Mouse (Mus musculus) stomach, postnatal 0 days (tissue): Measurements from ENCODE around the gene Ube2o. TPM values are rescaled to one million over a fixed set of nuclear protein-coding genes. Genes with fewer than 3 reads are reported as not detected.
"Not testable (repeated sequence)": the region's sequence is repeated elsewhere in the genome, so short reads cannot be mapped to it uniquely, and the experiment has no call there.

Source experiments
- ATAC-seq: fragments of 200-750 bp; cut with Nextera tagmentation; 2 replicates; pipeline ENCODE4 v1.8.0; 2017; ENCODE audit not compliant: low FRiP score, low TSS enrichment
- DNase-seq: peaks from one replicate; pipeline ENCODE4 v3.0.0-alpha.2; 2016; ENCODE audit warnings: low spot score
- H3K27ac ChIP-seq: fragments of 300-500 bp; sonication (generic); replicated peaks from 2 replicates; pipeline ENCODE4 v1.5.1; 2014; ENCODE audit warnings: mild to moderate bottlenecking, control low read depth
- H3K27me3 ChIP-seq: fragments of 300-500 bp; sonication (generic); 2 replicates; pipeline ENCODE4 v1.6.1; 2014; ENCODE audit warnings: low read length; ENCODE audit not compliant: control insufficient read depth, insufficient read depth
- H3K36me3 ChIP-seq: fragments of 300-500 bp; sonication (generic); 2 replicates; pipeline ENCODE4 v1.6.1; 2014; ENCODE audit warnings: low read length, mixed read lengths; ENCODE audit not compliant: control insufficient read depth, insufficient read depth
- H3K4me1 ChIP-seq: fragments of 300-500 bp; sonication (generic); replicated peaks from 2 replicates; pipeline ENCODE4 v1.6.1; 2014; ENCODE audit warnings: antibody characterized with exemption; ENCODE audit not compliant: control insufficient read depth, insufficient read depth
- H3K4me2 ChIP-seq: fragments of 300-500 bp; sonication (generic); replicated peaks from 2 replicates; pipeline ENCODE4 v1.6.1; 2014; ENCODE audit warnings: low read depth, mild to moderate bottlenecking, control low read depth, moderate library complexity
- H3K4me3 ChIP-seq: fragments of 300-500 bp; sonication (generic); 2 replicates; pipeline ENCODE4 v1.5.1; 2014; ENCODE audit warnings: low read depth, low read length, control low read depth
- H3K9ac ChIP-seq: fragments of 300-500 bp; sonication (generic); 2 replicates; pipeline ENCODE4 v1.6.1; 2014; ENCODE audit warnings: mild to moderate bottlenecking, low read length, control low read depth, mixed read lengths
- H3K9me3 ChIP-seq: fragments of 300-500 bp; sonication (generic); 2 replicates; pipeline ENCODE4 v1.6.1; 2016; ENCODE audit warnings: low read length; ENCODE audit not compliant: control insufficient read depth
- CTCF ChIP-seq: IDR thresholded peaks from 2 replicates; pipeline ENCODE4 v1.5.1; 2016; ENCODE audit warnings: antibody characterized with exemption, low read depth, mild to moderate bottlenecking, moderate library complexity
- EP300 ChIP-seq: optimal IDR thresholded peaks from 2 replicates; pipeline ENCODE3; 2016; ENCODE audit warnings: antibody characterized with exemption
- WGBS: fragments of 180-500 bp; shearing (Covaris S2); extraction: QIAGEN DNeasy Blood & Tissue Kit; methylation state at CpG from one replicate; pipeline ENCODE4 v1.1.7; 2014; 5-methylcytosine and 5-hydroxymethylcytosine counted together
- polyA plus RNA-seq: library from polyadenylated mRNA; unstranded; fragments of >200 nt; fragmentation: Nextera tagmentation; extraction: Ambion mirVana; gene quantifications from 2 replicates; pipeline ENCODE4 v1.2.1, GENCODE M21; 2015

The Ube2o gene
- polyA plus RNA-seq, 1 experiment from 2014 or later, result 4.7 TPM

DNA sequence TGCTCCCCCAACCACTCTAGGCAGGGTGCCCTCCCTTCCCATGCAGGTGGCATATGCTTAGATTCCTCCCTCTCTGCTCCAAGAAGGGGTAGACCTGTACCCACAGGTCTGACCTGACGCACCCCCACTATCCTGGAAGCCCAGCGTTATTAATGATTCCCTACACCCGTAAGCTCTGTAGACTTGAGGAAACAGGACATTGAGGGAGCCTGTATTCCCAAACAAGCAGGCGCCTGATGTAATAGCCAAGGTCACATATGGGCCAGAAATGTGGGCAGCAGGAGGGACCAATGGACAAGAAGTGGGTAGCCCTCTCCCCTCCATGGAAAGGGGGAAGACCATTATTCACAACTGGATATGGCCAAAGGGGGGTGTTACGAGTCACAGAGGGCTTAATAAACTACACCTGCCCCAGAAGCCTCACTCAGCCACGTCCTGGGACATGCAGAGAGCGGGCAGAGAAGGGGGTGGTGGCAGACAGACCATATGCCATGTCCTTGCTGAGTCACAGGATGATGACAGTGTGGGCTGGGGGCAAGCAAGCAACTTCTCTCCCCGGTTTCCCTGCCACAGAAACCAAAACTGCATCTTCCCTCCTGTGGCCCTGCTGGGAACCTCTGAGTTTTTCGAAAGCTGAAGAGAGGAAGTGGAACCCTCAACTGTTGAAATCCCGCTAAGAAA, 35.3 kb upstream of the Ube2o start:
- Histone ChIP-seq H3K4me2 (no peak overlapping the region), H3K9me3 (no peaks in the 10 kb centered on the region), H3K27me3 (no peaks in the 10 kb centered on the region), H3K27ac (peak overlapping the region; percentile 77), H3K4me3 (no peak overlapping the region), H3K4me1 (peaks cover 14% of the 10 kb centered on the region), H3K9ac (no peak overlapping the region; the same call in 1 of the 2 replicates), H3K36me3 (no peaks in the 10 kb centered on the region)
- DNase-seq (no peak), ATAC-seq (no peak)
- no peak for TF ChIP-seq CTCF
- no peak for TF ChIP-seq EP300
- WGBS, result 66% methylated on average over 10 of the region's 10 CpGs

GRCm38 (mm10) chr11:116615735-116616437, 34.6 kb upstream of the Ube2o start:
- Histone ChIP-seq H3K4me3 (no peak overlapping the region), H3K4me1 (peaks cover 9% of the 10 kb centered on the region; the same call in 1 of the 2 replicates), H3K27ac (peak overlapping the region; percentile 77), H3K9ac (peak overlapping the region; percentile 28), H3K36me3 (no peaks in the 10 kb centered on the region), H3K9me3 (no peaks in the 10 kb centered on the region), H3K27me3 (no peaks in the 10 kb centered on the region), H3K4me2 (peak overlapping the region; percentile 43)
- ATAC-seq (peak; percentile 82), DNase-seq (peak; percentile 82)
- TF ChIP-seq EP300 (no peak), CTCF (peak; percentile 55)
- 33% methylated on average over 14 of the region's 15 CpGs for WGBS

DNA sequence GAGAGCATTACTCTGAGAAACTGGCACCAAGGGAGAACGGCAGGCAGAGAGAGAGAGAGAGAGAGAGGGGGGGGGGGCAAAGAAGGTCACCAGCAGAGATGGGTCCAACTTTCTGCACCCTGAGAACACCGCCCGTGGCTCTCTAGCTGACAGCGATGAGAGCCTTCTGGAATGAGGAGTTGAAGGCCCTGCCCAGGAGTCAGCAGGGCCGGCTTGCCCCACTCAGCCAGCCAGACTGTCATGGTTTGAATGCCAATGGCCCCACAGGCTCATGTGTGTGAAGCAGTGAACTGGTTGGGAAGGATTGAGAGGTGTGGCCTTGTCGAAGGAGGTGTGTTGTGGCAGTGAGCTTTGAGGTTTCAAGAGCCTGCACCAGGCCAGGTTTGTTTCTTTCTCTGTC, 32.0 kb upstream of the Ube2o start:
- Histone ChIP-seq H3K9me3 (no peaks in the 10 kb centered on the region), H3K36me3 (0 out of 2 replicates have a peak, but pooled peaks cover 2% of the 10 kb centered on the region), H3K27me3 (no peaks in the 10 kb centered on the region), H3K27ac (no peak overlapping the region), H3K4me1 (peaks cover 3% of the 10 kb centered on the region; the same call in 1 of the 2 replicates), H3K4me2 (no peak overlapping the region), H3K9ac (no peak overlapping the region), H3K4me3 (no peak overlapping the region)
- 89% methylated on average over 6 of the region's 6 CpGs for WGBS
- TF ChIP-seq CTCF (no peak), EP300 (no peak)
- DNase-seq (no peak), ATAC-seq (no peak)

GRCm38 (mm10) chr11:116612554-116612953, 31.3 kb upstream of the Ube2o start:
- Histone ChIP-seq H3K36me3 (0 out of 2 replicates have a peak, but pooled peaks cover 3% of the 10 kb centered on the region), H3K9me3 (no peaks in the 10 kb centered on the region), H3K4me2 (no peak overlapping the region), H3K27ac (no peak overlapping the region), H3K27me3 (no peaks in the 10 kb centered on the region), H3K9ac (no peak overlapping the region), H3K4me1 (peaks cover 3% of the 10 kb centered on the region; the same call in 1 of the 2 replicates), H3K4me3 (no peak overlapping the region)
- DNase-seq (no peak), ATAC-seq (no peak)
- no peak for TF ChIP-seq EP300
- TF ChIP-seq CTCF, result no peak
- 96% methylated on average over 1 of the region's 1 CpGs for WGBS

DNA sequence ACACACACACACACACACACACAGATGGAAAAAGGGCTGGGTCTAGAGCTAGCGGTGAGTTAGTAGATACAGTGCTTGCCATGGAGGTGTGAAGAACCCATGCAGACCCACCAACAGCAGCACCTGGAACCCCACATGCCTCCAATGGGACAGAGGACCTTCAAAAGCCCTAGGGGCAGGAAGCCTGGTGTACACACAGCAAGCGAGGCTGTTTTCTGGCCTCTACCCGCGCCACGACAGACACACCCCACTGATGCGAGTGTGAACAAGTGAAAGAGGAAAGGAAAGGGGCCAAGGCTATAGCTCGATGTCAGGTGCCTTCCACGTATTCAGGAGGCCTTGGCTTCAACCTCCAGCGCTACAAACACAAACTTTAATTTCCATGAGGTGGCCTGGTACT, 30.6 kb upstream of the Ube2o start:
- no peak for ATAC-seq
- no peaks in the 10 kb centered on the region for H3K9me3 ChIP-seq
- 0 out of 2 replicates have a peak, but pooled peaks cover 3% of the 10 kb centered on the region for H3K36me3 ChIP-seq
- no peak overlapping the region for H3K9ac ChIP-seq
- TF ChIP-seq EP300, result no peak
- no peak for TF ChIP-seq CTCF
- H3K27me3 ChIP-seq, result no peaks in the 10 kb centered on the region
- H3K4me1 ChIP-seq, result peaks cover 3% of the 10 kb centered on the region; the same call in 1 of the 2 replicates
- no peak overlapping the region for H3K4me3 ChIP-seq
- H3K27ac ChIP-seq, result no peak overlapping the region
- DNase-seq, result no peak
- no peak overlapping the region for H3K4me2 ChIP-seq
- 83% methylated on average over 9 of the region's 9 CpGs for WGBS

DNA sequence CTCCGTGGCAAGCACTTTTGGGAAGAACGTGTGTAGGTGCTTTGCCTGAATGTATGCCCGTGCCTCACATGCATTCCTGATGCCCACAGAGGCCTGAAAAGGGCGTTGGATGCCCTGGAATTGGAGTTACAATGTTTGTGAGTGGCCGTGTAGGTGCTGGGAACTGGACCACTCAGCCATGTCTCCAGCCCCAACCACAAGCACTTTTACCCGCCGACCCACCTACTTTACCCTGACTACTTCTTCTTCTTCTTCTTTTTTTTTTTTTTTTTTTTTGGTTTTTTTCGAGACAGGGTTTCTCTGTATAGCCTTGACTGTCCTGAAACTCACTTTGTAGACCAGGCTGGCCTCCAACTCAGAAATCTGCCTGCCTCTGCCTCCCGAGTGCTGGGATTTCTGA, 29.9 kb upstream of the Ube2o start:
- 86% methylated on average over 8 of the region's 9 CpGs for WGBS
- H3K4me3 ChIP-seq, H3K4me1 ChIP-seq, H3K27me3 ChIP-seq, ATAC-seq, H3K36me3 ChIP-seq, H3K27ac ChIP-seq, H3K4me2 ChIP-seq, H3K9ac ChIP-seq, H3K9me3 ChIP-seq, DNase-seq: not testable (repeated sequence)
